Mouse (Mus musculus): ENCODE results near the gene Adk.

- no peak for TF ChIP-seq CTCF (IDR thresholded peaks at IDR 0.05; ENCODE audit: control insufficient read depth, insufficient read depth, insufficient read length)
- TF ChIP-seq MAX (IDR thresholded peaks at IDR 0.05), result no peak
Measured at GRCm38 (mm10) chr14:21013800-21014334, 38.5 kb upstream of the Adk start.
